Mouse (Mus musculus): ENCODE results near the gene Mex3d.

GRCm38 (mm10) chr10:80341026-80341425 lies 46.4 kb downstream of the Mex3d start:
- TF ChIP-seq CTCF (IDR thresholded peaks at IDR 0.05; ENCODE audit: extremely low read depth, insufficient read length, insufficient replicate concordance, low read depth, low read length), result no peak
- no peak for TF ChIP-seq POLR2A (IDR thresholded peaks at IDR 0.05; ENCODE audit: low read depth, low read length)
